Mouse (Mus musculus) thymus, postnatal 14 days (tissue): Measurements from ENCODE around the gene C2cd3.

Experiments used
- DNase-seq: peaks from one replicate; pipeline ENCODE4 v3.0.0; 2021

The C2cd3 gene

DNA sequence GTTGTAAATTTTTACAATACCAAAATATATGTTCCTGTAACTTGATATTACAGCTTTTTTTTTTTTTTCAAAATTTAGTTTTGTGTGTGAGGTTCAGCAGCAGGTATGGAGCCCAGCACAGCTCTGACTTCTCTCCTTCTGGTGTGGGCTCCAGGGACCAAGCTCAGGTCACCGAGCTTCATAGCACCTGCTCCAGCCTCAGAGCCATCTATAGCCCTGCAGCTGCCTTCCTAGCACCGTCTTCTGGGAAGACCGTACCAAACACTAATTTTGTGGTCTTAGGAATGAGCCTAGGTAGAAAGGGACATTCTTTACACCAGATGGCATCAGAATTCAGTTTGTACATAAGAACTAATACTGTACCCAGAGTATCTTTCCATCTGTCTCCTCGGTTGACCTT is 36.7 kb downstream of the C2cd3 start:
- no peak for DNase-seq

DNA sequence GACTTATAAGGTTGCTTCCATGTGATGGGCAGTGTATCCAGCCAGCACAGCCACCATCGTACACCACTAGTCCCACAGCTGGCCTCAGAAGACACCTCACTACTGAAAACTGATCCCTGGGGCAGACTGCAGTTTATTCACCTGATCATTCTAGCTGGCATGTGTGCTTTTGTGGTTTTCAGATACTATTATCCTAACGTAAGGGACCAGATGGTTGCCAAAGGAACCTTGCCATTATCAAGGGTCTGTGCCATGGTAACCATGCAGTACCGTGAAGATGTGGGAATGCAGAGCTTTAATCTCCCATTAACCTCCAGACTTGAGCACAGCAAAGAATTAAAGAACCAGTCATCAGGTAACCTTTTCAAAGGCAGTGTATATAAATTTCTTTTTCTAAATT is 53.8 kb downstream of the C2cd3 start:
- DNase-seq, result no peak

DNA sequence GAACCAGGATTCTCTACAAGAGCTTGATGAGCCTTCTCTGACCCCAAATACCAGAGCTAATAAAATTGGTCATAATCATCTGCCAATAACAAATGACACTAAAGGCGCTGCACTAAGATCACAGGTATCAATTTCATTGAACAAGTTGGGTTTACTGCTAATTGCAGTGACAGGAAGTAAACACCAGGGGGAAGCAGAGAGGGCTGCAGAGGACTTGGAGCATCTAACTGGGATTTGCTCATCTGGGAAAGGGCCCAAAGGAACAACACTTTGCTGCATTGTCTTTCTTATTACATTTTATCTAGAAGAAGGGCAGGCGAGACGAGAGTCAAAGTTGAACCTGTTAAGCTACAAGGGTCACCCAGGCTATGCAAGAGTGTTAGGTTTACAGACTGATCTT is 57.1 kb downstream of the C2cd3 start:
- DNase-seq, result peak; percentile 58

DNA sequence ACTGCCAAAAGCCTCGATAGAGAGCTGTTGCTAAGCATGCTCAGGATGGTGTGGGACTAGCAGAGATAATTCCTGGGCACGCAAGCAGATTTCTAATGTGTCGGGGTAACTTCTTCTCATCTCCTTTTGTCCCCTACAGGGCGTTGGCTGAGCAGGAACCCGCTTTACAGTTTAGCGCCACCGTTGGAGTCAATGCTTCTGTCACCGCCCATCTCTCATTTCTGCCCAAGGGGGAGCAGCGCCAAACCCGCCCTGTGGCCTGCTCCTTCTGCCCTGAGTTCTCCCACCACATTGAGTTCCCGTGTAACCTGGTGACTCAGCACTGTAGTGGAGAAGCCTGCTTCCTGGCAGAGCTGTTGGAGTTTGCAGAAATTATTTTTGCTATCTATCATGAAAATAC is 57.9 kb downstream of the C2cd3 start:
- DNase-seq, result no peak

DNA sequence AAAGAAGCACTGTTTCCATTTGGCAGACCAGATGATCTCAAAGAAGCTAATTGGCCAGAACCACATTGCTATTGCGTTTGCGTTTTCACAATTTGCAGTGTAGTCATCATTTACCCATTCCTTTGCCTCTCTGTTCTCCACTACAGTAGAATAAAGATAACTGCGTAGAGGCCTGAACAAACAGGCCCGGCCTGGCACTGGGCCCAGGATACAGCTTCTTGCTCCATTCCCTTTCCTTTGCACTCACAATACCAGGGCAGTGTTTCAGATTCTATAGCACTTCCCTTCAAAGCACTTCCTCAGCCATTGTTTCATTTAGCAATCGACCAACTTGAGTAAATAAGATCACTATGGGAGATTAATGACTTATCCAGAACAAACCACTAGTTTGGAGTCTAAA is 59.1 kb downstream of the C2cd3 start:
- no peak for DNase-seq

DNA sequence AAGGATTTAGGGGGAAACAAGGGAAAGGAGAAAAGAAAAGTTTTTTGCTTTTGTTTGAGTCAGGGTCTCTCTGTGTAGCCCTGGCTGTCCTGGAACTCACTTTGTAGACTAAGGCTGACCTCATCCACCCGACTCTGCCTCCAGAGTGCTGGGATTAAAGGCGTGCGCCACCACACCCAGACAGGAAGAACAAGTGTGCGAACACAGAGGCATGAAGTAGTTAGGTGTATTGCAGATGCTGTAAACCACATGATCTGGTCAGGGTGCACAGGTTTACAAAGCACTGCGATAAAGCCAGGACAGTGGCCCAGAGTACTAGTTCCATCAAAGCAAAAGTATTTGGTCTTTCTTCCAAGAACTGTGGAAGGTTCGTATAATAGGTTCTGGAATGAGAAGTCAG is 61.3 kb downstream of the C2cd3 start:
- no peak for DNase-seq

DNA sequence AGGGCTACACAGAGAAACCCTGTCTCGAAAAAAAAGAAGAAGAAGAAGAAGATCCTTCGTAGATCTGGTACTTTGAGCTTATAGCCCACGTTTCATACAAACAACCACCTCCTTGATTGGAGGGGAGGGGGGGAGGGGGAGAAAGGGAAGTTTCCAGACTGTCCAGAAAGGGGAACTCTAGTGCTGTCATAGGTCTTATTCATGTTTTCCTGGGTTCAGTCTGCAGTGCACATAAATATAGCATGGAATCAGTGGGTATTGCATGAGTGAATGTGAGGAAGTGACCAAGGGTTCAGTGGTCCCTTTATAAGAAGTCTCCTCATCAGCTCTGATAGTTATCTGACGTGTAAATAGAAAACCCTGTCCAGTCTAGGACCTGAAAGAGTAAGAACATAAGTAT is 71.7 kb downstream of the C2cd3 start:
- DNase-seq, result no peak

DNA sequence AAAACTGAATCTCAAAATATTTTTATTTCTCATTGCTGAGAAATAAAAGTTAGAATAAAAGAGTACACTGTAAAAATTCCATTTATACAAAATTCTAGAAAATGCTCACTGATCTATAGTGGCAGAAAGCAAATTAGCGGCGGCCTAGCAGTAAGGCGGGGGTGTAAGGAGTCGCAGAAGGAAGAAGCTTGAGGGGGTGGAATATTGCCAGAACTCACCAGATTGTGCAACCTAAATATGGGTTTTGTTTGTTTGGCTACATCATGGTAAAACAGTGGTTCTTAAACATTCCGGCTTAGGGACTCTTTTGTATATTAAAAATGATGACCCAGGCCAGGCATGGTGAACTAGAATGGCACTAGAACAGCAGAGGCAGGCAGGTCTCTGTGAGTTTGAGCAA is 74.2 kb downstream of the C2cd3 start:
- DNase-seq, result no peak

DNA sequence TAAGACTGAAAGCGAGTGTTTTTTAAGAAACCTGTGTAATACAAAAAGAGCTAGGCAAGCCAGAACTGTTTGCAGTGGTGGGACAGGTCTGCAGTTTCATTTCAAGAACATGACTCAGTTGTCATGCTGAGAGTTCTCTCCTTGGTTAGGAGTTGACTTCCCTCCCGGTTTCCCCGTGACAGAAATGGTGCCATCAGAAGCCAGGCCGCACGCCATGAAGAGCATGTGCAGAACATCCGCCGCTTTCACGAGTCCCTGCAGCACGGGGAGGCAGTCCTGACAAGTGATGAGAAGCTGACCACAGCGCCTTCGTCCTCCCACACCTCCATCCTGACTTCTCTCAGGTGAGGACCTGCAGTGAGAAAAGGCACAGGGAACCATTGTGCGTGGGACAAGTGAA is 76.5 kb downstream of the C2cd3 start:
- DNase-seq, result no peak

DNA sequence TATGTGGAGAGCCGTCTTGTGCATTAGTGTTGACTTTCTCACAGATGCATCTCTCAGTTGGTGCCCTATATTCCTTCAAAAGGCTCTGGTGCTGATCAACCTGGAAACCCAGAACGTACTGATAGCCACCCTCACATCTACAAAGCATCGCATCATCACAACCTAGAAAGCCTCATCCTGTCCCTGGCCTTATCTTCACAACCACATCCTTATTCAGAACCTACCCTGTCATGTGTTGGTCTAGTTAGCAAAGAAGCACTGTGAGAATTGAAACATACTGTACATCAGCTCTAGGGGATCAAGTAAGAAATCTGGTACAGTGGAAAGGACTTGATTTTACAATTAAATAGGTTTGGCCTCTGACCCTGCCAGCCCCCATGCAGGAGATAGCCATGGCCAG is 77.0 kb downstream of the C2cd3 start:
- no peak for DNase-seq

DNA sequence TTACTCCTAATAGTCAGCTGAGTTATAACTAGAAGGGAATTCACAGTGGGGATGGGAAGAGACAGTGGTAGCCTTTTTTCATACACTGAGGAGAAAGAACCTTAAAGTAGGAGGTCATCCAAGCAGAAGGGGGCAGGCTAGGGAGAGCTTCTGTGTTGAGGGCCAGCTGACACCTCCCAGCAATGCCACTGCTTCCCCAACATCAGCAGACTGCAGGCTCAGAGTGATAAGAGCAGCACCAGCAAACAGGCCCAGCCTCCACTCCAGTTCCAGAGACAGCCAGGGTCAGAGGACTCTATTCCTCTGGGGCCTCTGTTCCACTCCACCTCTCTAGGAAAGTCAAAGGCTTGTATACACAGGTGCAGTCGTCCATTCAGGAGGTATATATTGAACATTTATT is 86.1 kb downstream of the C2cd3 start:
- DNase-seq, result no peak

DNA sequence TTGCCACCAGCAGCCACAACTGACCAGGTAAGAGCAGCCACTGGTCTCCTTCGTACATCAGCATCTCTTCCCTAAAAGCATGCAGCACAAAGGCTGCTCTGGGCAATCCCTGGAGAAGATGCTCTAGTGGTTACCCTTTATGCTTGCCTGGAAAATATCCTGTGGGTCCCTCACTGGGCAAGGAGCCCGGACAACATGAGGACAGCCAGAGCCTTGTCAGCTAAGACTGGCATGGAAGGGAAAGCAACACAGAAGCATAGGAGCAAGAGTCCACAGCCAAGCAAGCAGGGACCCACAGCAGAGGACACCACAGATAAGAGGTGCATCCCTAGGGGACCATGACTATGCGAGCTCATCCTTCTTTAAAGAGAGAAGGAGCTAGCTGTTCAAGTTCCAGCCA is 87.8 kb downstream of the C2cd3 start:
- no peak for DNase-seq

DNA sequence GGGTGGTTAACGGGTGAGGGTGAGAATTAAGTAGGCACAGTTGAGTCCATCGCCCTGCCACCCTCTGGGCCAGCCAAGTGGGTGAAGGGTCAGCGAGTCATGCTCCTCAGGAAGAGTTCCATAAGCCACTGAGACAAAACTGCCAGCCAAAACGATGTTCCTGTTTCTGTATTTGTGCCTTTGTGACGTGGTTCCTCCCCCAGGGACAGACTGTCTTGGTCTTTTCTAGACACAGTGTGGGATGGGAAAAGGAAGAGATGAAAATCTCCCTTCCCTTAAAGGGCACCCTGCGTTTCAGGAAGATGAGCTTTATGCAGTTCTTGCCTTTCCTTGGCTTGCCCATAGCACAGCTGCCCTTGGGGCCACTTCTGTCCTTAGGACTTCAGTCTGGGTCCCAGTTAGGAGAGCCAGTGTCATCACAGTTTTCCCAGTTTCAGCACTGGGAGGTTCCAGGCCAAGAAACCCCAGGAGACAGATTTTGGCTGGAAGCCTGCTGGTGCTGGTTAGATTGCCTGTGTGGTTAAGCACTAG is 89.7 kb downstream of the C2cd3 start:
- DNase-seq, result no peak

DNA sequence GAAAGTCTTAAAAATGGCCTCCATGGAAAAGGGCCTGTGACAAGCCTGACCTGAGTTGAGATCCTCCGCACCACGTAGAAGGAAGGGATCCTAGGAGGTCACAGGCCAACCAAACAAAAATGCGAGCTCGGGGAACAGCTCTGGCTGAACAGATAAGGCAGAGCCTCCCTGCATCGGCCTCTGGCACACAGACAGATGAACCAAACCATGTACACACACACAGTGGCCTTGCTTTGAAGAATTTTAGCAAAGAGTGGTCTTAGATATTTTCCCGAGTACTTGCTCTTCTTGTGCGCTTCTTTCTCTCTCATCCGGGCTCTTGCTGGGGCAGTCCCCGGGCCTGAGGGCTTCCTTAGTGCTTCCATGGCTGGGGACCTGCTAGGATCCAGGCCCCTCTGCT is 91.2 kb downstream of the C2cd3 start:
- DNase-seq, result no peak

DNA sequence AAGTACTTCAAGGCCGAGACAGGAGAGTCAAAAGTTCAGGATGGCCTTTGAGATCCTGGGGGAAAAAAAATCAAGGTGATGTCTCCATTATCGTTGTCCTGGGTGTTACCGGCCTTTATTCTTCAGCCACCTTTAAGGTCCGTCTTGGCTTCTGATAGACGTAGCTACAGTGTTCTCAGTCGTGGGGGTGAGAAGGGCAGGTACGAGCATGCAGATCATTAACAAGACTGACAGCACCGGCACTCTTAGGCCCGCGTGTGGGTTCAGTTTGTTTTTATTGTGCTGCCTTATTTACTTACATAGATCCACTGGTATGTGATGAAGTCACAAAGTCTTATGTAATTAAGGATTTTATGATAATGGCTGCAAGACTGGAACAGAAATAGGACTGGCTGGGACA is 91.7 kb downstream of the C2cd3 start:
- no peak for DNase-seq

DNA sequence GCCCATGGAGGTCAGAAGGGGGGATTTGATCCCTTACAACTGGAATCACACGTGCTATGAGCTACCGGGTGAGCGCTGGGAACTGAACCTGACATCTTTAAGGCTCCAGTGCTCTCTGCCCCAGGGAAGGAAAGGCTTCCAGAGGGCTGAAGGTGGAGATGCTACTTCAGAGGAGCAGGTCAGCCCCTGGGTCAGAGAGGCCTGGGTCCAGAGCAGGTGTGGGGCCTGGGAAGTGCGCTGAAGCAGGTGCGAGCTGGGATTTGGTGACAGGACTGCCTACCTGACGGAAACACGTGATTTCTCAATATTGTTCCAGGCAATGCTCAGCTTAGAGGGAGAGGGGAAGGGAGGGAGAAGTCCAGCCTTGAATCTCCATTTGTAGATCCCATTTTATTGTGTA is 92.2 kb downstream of the C2cd3 start:
- no peak for DNase-seq

DNA sequence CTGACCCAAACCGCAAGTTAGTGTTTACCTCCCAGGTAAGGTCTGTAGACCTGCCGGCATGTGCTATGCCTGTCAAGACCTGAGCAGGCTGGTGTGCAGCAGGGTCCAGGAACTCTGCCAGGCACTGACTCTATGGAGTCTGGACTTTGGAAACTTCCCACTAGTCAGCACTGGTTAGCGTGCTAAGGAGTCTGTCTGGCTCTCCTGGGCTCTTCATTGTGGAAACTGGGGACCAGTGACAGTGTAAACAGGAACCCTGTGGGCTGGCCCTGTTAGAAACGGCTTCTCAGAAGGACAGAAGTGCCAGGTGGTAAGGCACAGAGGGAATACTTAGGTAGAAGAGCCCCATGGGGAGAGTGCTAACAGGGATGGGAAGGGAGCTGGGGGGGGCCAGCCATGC is 93.2 kb downstream of the C2cd3 start:
- no peak for DNase-seq

DNA sequence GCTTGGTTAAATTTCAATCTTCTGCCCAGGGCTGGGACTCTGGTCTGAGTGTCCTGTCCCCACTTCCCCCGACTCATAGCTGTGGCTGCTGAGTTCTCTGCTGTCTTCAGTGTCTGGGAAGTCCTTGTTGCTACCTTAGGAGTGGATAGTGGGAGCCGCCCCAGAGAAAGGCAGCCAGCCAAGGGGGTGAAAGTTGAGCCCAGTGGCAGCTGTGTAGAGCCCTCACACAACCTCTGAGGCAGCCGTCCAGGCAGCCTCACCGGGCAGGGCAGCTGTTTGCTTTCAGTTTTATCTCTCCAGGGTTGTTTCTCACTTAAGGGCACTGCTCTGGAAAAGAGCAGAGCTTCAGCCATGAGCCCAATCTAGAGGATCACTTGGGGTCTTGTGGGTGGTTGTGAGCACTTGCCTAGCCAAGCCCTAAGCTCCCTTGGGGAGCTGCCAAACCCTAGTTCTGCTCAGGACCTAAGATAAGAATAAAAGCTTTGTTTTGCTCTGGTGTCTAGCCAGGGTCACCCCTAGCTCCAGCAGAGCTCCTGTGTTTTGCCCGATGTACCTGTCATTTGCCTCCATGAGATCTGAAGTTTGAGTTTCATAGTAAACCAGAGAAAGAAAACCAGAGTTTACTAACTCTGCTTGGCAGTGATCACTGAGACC is 93.8 kb downstream of the C2cd3 start:
- no peak for DNase-seq

DNA sequence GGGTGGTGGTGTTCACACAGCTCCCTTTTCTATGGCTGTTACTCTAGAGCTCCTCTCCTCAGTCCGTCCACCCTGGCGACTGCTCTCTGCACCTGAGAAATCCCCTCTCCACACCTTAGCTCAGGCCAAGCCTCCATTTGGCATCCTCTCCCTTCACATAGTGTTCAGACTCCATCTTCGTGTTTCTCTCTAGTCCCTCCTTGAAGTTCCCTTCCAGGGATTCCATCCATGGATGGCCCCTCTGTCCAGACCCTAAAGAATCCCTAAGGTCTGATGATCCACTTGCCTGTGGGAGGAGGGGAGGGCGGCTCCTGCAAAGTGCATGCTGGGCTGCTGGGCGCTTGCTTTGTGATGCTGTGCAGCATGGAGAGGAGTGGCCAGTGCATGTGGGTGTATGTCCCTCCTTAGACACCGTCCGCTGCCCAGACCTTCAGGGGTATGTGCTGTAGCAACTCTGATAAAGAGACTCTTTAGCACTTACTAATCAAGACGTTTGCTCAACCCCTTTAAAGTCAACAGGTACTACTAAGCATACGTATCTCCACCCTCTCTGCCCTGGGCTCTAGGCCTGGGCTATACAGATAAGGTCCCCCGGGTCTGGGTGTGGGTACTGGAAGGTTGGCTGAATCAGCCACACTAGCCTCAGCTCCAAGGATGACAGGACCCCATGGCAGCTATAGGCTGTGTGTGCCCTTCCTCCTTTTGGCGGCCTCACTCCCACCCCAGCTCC is 94.9 kb downstream of the C2cd3 start:
- no peak for DNase-seq

DNA sequence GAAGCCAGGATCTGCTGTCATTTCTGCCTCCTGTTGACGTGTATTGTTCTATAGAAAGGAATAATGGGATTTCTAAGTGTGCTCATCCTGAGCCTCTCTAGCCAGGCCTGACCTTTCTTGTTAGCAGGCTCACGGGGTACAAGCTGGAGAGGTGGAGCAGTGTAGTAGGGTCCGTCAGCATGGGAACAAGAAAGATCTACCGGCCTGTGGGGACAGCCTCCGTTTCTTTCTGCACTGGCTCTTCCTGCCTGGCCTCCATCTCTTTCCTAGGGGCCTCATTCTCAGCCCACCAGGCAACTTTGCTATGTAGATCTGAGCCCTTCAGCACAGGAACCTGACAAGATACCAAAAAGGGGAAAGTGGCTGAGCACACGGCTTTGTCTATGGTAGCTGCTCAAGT is 96.7 kb downstream of the C2cd3 start:
- DNase-seq, result no peak

DNA sequence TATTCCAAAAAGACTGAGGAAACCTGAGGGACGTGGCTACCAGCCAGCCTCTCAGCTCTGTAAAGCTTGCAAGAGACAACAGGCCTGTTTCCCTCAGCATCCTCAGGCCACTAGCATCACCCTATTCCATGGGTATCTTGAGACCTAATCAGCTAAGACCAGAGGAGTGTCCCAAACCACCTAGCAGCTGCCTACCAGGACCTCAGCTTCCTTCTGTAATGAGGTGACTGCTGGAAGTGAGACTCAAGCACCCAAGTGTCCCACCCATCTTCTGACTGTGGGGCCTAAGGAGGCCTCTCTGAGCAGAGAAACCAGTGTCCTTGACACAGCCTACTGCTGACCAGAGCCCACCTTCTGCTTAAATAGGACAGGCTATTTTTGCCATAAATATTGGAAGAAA is 97.5 kb downstream of the C2cd3 start:
- DNase-seq, result no peak

DNA sequence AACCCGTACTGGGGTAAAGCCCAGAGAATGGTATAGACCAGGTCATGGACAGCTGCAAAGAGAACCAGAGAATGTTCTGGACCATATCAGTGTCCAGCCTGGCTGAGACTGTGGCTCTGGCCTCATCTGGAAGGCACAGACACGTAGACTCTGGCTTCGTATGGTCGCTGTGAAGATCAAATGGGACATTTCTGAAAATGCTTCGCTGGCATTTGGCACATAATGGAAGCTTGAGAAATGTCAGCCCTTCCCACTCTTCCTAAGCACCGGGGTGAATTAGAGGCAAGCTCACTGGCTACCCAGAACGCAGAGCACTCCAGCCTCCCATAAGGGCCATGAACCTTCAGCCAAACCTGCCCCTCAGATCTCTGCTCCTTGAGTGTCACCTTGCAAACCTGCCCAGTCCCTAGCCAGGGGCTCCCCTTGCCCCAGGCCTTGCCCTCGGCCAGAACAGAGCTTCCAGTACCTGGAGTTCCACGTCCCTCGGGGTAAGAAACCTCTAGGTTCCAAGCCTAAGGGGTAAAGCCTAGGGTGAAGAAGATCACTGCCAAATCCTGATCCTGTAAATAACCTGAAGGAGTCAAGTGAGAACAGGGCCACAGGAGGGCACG is 98.9 kb downstream of the C2cd3 start:
- DNase-seq, result no peak

DNA sequence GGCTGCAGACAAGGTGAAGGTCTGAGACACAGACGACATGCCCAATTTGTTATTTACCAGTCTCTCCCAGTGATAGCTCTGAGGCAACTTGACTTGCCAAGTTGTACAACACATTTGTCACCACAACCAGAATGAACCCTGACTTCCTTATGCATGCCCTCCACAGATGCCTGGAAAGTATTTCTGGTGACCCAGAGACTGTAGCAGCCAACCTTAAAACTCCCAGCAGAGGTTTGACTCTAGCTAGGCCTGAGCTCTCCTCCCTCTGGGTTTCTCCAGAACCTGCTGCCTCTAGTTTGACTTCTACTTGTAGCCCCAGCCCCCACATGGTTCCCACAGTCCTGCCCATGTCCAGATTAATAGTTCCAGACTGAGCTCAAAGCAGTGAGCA is 99.4 kb downstream of the C2cd3 start:
- no peak for DNase-seq

DNA sequence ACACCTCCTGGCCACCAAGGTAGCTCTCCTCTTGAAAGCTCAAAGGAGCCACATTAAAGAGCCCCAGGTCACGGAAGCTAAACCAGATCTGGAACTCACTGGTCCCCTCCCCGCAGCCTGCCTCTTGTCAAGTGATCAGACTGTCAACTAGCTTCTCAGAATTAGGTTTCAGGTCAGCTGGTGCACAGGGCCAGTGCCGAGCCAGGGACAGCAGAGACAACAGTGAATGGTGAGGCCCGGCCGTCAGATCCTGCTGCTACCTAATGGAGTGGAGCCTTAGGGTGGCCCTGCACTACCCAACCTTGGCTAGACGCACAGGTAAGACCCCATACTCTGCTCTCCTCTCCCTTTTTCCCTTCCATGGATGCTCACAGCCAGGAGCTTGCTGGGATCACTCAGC is 100.7 kb downstream of the C2cd3 start, which contains the start of gene Ucp3:
Gene Ucp3, plus strand, starts transcription at position 214 of the 400 bp plus-strand sequence.
- no peak for DNase-seq
